Mouse (Mus musculus) midbrain, embryonic 10.5 days (tissue): ENCODE measurements around the gene Trim69. TPM values are rescaled to one million over a fixed set of nuclear protein-coding genes. Genes with fewer than 3 reads are reported as not detected.

Experiments used
- DNase-seq: peaks from one replicate; pipeline ENCODE4 v3.0.0-alpha.2; 2017; ENCODE audit warnings: low spot score
- H3K27ac ChIP-seq: fragments of 300-500 bp; sonication (generic); replicated peaks from 2 replicates; pipeline ENCODE4 v1.5.1; 2016; ENCODE audit warnings: mild to moderate bottlenecking
- H3K27me3 ChIP-seq: fragments of 300-500 bp; sonication (generic); 2 replicates; pipeline ENCODE4 v1.6.1; 2016; ENCODE audit warnings: low read depth, mild to moderate bottlenecking; ENCODE audit not compliant: poor library complexity, severe bottlenecking
- H3K36me3 ChIP-seq: fragments of 300-500 bp; sonication (generic); 2 replicates; pipeline ENCODE4 v1.6.1; 2016; ENCODE audit warnings: mild to moderate bottlenecking, moderate library complexity
- H3K4me1 ChIP-seq: fragments of 300-500 bp; sonication (generic); 2 replicates; pipeline ENCODE4 v1.6.1; 2016
- H3K4me3 ChIP-seq: fragments of 300-500 bp; sonication (generic); 2 replicates; pipeline ENCODE4 v1.5.1; 2016; ENCODE audit warnings: mild to moderate bottlenecking, moderate library complexity
- H3K9me3 ChIP-seq: fragments of 300-500 bp; sonication (generic); replicated peaks from 2 replicates; pipeline ENCODE4 v1.6.1; 2016; ENCODE audit warnings: mild to moderate bottlenecking
- WGBS: fragments of 180-500 bp; shearing (Covaris S2); methylation state at CpG from one replicate; pipeline ENCODE4 v1.1.7; 2016; 5-methylcytosine and 5-hydroxymethylcytosine counted together
- polyA plus RNA-seq: library from polyadenylated mRNA; unstranded; fragments of >200 nt; fragmentation: Nextera tagmentation; extraction: Ambion mirVana; gene quantifications from 2 replicates; pipeline ENCODE4 v1.2.1, GENCODE M21; 2016

Trim69 gene
- polyA plus RNA-seq = not detected in 2 replicates

DNA sequence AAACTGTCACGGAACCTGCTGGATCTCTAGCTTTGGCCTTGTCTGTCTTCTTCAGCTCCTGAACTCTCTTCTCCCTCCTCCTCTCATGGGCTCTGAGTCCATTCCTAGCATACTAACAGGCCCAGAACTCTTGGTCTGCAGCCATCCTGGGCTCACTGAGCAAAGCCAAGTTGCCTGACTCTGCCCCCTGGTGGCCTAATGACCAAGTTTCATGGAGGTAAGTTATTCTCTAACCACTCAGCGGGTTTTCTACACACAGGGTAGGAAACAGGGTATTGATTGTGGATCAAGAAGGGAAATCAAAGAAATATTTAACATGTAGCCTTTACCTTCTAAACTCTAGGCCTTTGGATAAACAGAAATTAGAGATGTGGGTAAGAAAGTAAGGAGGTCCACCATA lies at the start of gene Trim69:
Gene Trim69, plus strand, starts transcription at position 21 of the 400 bp plus-strand sequence.
- WGBS = 46% methylated on average over 2 of the region's 2 CpGs
- Histone ChIP-seq H3K36me3 (no peaks in the 10 kb centered on the region), H3K4me3 (no peak within 1 kb of the TSS), H3K27me3 (no peaks in the 10 kb centered on the region), H3K27ac (no peak within 1 kb of the TSS), H3K9me3 (no peaks in the 10 kb centered on the region), H3K4me1 (peaks cover 14% of the 10 kb centered on the region)
- DNase-seq = peak; percentile 78

- no peak overlapping the region for H3K27ac ChIP-seq
Observed at GRCm38 (mm10) chr2:122116888-122117287, 43.6 kb upstream of the Trim69 start.

DNA sequence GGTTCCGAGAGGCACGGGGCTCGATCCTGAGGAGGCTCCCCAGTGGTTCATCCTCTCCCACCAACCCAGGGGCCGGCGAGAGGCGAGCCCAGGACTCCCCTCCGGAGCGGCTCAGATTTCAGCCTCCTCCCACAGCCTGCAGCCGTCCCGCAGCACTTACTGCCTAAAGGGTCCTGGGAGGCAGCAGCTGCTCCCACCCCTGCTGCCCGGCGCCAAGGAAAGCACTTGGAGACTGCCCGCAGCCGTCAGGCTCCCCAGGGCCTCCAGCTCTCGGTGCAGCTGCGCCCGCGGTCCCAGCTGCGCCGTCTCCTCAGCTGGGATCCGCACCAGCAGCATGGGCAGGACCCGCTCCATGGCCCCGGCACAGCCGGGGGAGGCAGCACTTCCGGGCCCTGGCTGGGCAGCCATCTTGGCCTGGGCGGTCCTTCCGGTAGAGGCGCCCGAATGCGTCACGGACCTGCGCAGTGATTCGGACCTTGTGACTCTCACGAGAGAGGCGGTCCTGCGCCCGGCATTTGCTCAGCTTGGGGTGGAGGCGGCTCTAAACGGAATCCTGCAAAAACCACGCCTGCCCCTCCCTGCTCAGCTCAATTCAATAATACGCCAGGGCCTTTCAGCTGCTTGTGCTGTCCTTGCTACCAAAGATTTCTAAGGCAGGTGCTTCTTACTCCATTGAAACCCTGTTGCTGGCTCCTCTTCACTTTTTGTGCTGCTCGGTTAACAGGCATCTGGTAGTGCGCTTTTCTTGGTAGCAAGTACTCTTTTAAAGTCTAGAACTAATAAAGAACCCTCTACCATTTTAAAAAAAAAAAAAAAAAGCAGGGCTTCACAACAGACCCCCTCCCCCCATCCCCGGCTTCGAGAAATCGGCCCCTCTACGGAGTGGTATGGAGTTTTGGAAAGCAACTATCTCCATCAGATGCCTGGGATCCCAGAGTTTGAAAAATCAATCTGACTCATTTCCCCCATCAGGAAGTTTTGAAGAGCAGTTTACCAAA lies 42.2 kb upstream of the Trim69 start, which contains the start of gene Spg11:
Gene Spg11, minus strand, starts transcription at position 426 of the 998 bp plus-strand sequence.
- Histone ChIP-seq H3K36me3 (peaks cover 15% of the 10 kb centered on the region), H3K27me3 (no peaks in the 10 kb centered on the region), H3K4me3 (peak within 1 kb of the TSS; percentile 76), H3K4me1 (peaks cover 17% of the 10 kb centered on the region), H3K27ac (peak within 1 kb of the TSS; percentile 98), H3K9me3 (no peaks in the 10 kb centered on the region)
- under 1% methylated on average over 47 of the region's 47 CpGs for WGBS
- DNase-seq = peak; percentile 99

More at GRCm38 (mm10) chr2:122116888-122117287, 43.6 kb upstream of the Trim69 start:
- Histone ChIP-seq H3K9me3 (no peaks in the 10 kb centered on the region), H3K36me3 (peaks cover 23% of the 10 kb centered on the region), H3K4me1 (peaks cover 17% of the 10 kb centered on the region), H3K4me3 (peak overlapping the region; percentile 76), H3K27me3 (no peaks in the 10 kb centered on the region)
- 89% methylated on average over 2 of the region's 2 CpGs for WGBS
- no peak for DNase-seq

DNA sequence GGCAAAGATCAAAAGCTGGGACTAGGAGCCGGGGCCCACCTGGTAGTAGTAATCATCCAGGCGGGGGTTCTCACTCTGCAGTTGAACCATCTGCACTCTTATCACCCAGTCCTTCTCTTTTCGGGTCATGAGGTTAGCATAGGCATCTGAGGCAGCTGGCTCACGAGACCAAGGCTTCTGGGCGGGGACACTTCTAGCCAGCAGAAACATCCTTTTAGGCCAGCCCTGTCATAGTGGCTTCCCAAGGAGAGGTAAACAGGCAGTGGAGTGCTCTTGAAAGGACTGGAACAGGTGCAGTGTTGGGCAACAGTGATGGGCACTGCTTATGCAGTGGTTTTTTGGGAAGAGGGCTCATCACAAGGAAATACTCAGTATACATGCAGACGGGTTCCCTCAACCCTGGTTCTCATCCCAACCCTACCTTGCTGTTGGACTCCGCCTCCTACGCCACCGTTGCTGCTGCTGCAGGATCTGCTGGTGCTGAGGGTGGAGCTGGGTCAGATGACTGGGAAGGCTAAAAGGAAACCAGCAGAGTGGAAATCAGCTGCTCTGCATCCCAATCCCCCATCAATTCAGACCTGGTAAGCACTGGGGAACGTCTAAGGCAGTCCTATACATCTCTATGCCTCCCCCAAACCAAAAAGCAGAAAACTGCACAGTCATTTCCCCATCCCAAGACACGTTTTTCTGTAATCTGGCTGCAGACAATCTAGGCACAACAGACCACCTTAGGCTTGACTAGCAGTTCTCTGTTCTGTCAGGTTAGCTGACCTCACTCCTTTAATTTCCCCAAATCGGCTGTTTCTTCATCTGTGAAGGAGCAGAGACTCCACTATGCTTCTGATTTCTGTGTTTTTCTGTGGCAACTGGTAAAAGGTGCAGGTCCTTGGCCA lies 34.6 kb upstream of the Trim69 start:
- Histone ChIP-seq H3K4me3 (no peak overlapping the region), H3K27ac (0 out of 2 replicates have a peak overlapping the region, but pooled peaks have one; percentile 17), H3K4me1 (peaks cover 19% of the 10 kb centered on the region), H3K9me3 (no peaks in the 10 kb centered on the region), H3K36me3 (no peaks in the 10 kb centered on the region), H3K27me3 (no peaks in the 10 kb centered on the region)
- 52% methylated on average over 12 of the region's 12 CpGs for WGBS
- no peak for DNase-seq

DNA sequence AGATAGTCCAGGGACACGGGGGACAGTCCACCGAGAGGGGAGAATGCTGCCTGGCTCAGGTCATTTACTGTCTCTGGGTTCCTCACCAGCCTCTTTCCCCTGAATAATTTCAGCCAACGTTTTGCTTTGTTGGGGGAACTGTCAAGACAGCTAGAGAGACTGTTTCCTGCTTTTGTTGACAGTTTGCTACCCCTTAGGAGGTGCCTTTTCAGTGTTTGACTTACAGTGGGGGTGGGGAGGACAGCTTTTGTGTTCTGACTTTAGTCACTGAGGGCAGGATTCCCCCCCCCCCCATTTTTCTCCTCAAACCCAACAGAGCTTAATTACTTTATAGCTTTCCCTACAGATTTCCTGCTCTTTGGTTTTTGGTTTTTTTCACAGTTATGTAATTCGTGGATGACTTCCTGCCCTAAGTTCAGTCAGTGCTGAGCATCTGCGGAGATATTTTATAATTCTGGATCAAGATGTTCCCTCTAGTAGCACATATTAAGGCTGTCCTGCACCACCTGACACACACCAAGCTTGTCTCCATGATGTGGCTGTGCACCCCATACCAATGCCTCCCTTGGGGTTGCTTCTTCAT lies 33.6 kb upstream of the Trim69 start:
- Histone ChIP-seq H3K36me3 (no peaks in the 10 kb centered on the region), H3K27ac (no peak overlapping the region), H3K4me3 (no peak overlapping the region), H3K4me1 (peaks cover 19% of the 10 kb centered on the region), H3K27me3 (no peaks in the 10 kb centered on the region), H3K9me3 (no peaks in the 10 kb centered on the region)
- no peak for DNase-seq
- 55% methylated on average over 5 of the region's 5 CpGs for WGBS

- WGBS = 96% methylated on average over 4 of the region's 4 CpGs
- peaks cover 19% of the 10 kb centered on the region for H3K4me1 ChIP-seq
- no peaks in the 10 kb centered on the region for H3K36me3 ChIP-seq
- no peaks in the 10 kb centered on the region for H3K9me3 ChIP-seq
- no peak for DNase-seq
- no peak overlapping the region for H3K27ac ChIP-seq
- H3K27me3 ChIP-seq = no peaks in the 10 kb centered on the region
- H3K4me3 ChIP-seq = no peak overlapping the region
Observed at GRCm38 (mm10) chr2:122127635-122128034, 32.9 kb upstream of the Trim69 start.

GRCm38 (mm10) chr2:122132078-122132477 lies 28.4 kb upstream of the Trim69 start:
- Histone ChIP-seq H3K27ac (no peak overlapping the region), H3K36me3 (no peaks in the 10 kb centered on the region), H3K4me3 (no peak overlapping the region), H3K9me3 (no peaks in the 10 kb centered on the region), H3K27me3 (no peaks in the 10 kb centered on the region), H3K4me1 (peaks cover 5% of the 10 kb centered on the region; the same call in 1 of the 2 replicates)
- no peak for DNase-seq
- WGBS = 97% methylated on average over 2 of the region's 2 CpGs

DNA sequence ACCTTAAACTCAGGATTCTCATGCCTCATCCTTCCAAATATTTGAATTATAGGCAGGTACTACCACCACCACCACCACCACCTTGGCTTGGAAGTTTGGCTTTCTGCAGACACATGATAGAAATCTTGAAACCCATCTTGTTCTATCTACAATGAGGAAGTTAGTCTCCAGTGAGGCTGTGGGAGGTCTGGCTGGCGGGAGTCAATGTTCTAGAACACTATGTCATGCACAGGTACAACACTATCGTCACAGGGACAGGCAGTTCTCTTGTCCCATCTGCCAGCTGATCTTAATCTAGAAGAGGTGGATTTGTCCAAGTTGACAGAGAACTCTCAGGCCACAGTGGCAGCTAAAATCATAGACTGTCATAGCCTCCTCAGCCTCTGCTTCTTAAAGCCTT lies 27.9 kb upstream of the Trim69 start:
- Histone ChIP-seq H3K9me3 (no peaks in the 10 kb centered on the region), H3K27me3 (no peaks in the 10 kb centered on the region), H3K4me3 (no peak overlapping the region), H3K36me3 (no peaks in the 10 kb centered on the region), H3K4me1 (no peaks in the 10 kb centered on the region), H3K27ac (no peak overlapping the region)
- WGBS = 84% methylated on average over 2 of the region's 2 CpGs
- no peak for DNase-seq

GRCm38 (mm10) chr2:122137839-122138465 lies 22.5 kb upstream of the Trim69 start:
- Histone ChIP-seq H3K36me3 (no peaks in the 10 kb centered on the region), H3K9me3 (no peaks in the 10 kb centered on the region), H3K27me3 (no peaks in the 10 kb centered on the region), H3K4me1 (no peaks in the 10 kb centered on the region), H3K4me3 (no peak overlapping the region), H3K27ac (no peak overlapping the region)
- DNase-seq = no peak
- WGBS = 63% methylated on average over 5 of the region's 5 CpGs

GRCm38 (mm10) chr2:122140815-122141214 lies 19.7 kb upstream of the Trim69 start:
- H3K36me3 ChIP-seq = no peaks in the 10 kb centered on the region
- no peak overlapping the region for H3K27ac ChIP-seq
- DNase-seq = no peak
- no peaks in the 10 kb centered on the region for H3K27me3 ChIP-seq
- no peaks in the 10 kb centered on the region for H3K9me3 ChIP-seq
- 84% methylated on average over 2 of the region's 2 CpGs for WGBS
- H3K4me1 ChIP-seq = no peaks in the 10 kb centered on the region
- H3K4me3 ChIP-seq = no peak overlapping the region

GRCm38 (mm10) chr2:122141332-122141967 lies 19.1 kb upstream of the Trim69 start:
- Histone ChIP-seq H3K4me3 (no peak overlapping the region), H3K27ac (no peak overlapping the region), H3K4me1 (no peaks in the 10 kb centered on the region), H3K9me3 (no peaks in the 10 kb centered on the region), H3K36me3 (no peaks in the 10 kb centered on the region), H3K27me3 (no peaks in the 10 kb centered on the region)
- DNase-seq = no peak
- 72% methylated on average over 5 of the region's 5 CpGs for WGBS
